Mouse (Mus musculus): ENCODE data around the gene Sirt4.

Sirt4 gene

GRCm38 (mm10) chr5:115490638-115491000 lies 6.1 kb upstream of the Sirt4 start:
- no peak for DNase-seq

DNA sequence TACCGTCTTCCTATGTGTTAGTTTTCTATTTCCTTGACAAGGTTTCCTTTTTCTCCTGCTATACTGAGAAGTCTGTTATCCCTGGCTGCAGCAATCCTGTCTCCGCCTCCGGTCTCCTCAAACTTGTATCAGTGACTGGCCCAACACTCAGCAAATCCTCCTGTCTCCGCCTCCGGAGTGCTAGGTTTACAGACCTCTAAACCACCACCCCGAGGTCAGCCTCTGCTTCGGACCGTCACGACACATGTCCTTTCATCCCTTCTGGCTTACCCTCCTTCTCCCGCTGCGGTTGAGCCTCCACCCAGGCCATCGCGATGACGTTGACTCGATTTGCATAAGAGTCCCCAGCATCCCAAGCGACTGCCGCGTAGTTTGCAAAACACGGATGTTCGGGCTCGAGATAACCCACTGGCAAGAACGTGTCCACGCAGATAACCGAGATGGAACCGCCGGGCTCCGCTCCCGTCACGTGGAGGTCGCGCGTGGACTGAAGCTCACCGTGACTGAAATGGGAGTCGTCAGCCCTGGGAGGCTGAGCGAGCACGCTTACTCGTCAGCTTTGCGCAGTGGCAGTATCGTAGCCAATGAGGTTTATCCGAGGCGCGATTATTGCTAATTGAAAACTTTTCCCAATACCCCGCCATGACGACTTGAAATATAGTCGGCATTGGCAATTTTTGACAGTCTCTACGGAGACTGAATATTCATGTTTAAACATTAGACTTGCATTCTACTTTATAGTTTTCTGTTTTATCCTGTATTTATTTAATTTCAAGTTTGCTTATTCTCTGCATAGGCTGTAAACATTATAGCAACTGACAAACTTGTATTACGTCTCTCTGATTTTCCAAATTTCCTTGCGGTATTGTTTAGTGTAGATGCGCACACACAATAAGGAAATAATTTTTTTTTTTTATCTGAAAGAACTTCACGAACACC lies 5.4 kb upstream of the Sirt4 start:
- DNase-seq: peak; percentile 91

DNA sequence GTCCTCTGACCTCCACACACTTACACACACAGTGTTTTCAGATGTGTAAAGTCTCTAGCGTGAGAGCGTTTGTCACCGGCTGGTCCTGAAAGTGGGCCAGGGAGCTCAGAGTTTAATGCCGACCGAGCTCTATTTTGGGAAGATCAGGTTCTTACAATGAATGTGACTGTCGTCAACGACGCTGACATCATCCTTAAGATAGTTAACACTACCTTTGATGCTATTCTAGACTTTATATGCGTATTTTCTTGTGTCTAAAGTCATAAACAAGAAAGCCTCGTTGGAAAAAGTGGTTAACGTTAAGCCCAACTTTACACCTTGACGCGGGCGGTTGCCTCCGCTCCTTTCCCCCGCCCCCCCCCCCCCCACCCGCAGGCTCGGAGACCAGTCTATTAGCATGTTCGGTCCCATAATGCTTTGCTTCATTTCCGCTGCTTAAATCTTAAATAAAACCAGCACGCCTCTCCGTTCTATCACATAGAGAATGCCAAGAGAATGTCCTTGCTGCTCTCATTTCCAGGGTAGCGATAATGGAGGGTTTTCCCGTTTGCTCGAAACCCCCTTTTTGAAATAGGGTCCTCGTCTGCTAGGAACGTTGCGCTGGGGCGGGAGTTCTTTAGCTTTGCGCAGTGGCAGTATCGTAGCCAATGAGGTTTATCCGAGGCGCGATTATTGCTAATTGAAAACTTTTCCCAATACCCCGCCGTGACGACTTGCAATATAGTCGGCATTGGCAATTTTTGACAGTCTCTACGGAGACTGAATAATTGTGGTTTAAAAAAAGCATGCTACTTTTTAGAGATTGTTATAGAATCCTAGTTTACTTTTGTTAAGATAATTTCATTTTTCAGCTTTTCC lies 4.5 kb upstream of the Sirt4 start:
- DNase-seq: peak; percentile 87

DNA sequence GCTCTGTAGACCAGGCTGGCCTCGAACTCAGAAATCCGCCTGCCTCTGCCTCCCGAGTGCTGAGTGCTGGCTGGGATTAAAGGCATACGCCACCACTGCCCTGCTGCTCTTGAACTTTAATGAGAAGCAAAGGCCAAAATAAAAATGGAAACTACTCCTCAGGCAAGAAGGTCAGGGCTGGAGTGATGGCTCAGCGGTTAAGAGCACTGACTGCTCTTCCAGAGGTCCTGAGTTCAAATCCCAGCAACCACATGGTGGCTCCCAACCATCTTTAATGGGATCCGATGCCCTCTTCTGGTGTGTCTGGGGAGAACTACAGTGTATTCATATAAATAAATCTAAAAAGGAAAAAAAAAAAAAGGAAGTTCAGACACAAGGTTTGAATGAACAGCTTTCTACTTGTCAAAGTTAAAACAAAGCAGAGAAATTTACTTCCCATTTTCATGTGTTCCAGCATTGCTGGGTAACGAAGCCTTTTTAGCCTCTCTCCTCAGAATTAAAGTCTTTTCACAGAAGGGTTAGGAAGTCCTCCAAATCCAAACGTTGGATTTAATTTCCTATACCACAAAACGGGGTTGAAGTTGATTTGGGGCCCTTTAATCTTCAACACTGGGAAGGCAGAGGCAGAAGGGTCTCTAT lies 3.5 kb upstream of the Sirt4 start:
- DNase-seq: no peak

DNA sequence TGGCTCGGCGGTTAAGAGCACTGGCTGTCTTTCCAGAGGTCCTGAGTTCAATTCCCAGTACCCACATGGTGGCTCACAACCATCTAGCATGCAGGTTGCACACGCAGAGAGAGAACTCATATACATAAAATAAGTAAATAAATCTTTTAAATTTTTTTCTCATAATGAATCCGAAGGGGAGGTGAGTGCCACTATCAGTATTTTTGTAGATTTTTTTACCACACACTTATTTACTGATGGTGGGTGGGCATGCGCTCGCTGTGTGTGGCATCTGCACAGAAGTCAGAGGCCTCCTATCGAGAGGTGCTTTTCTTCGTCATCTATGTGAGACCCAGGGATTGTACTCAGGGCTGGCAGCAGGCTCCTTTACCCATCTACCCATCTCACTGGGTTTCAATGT lies 2.8 kb upstream of the Sirt4 start:
- no peak for DNase-seq

- DNase-seq: no peak
These were observed 2.2 kb upstream of the Sirt4 start for GRCm38 (mm10) chr5:115486726-115487125.

GRCm38 (mm10) chr5:115485489-115486205 lies 1.1 kb upstream of the Sirt4 start:
- no peak for DNase-seq

DNA sequence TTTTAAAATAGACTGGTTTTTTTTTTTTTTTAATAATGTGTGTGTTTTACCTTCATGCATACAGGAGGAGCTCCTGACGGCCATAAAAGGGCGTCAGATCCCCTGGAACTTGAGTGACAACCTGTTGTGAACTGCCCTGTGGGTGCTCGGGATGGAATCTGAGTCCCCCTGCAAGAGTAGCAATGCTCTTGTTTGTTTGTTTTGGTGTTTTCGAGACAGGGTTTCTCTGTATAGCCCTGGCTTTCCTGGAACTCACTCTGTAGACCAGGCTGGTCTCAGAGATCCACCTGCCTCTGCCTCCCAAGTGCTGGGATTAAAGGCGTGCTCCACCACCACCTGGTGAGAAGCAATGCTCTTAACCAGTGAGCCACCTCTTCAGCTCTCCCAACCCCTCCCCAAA lies 471 bp upstream of the Sirt4 start:
- DNase-seq: no peak

DNA sequence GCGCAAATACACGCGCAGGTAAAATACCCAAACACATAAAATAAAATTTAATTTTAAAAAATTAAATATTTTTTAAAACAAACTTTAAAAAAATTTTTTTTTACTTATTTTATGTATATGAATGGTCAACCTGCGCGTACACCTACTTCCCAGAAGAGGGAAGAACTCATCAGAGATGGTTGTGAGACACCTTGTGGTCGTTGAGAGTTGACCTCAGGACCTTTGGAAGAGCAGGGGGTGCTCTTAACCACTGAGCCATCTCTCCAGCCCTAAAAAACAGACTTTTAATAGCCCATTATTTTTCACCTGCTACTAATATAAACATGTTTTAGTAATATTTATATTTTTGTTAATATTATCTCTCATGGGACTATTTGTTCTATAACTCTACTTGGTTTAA lies 1.1 kb downstream of the Sirt4 start:
- DNase-seq: no peak

DNA sequence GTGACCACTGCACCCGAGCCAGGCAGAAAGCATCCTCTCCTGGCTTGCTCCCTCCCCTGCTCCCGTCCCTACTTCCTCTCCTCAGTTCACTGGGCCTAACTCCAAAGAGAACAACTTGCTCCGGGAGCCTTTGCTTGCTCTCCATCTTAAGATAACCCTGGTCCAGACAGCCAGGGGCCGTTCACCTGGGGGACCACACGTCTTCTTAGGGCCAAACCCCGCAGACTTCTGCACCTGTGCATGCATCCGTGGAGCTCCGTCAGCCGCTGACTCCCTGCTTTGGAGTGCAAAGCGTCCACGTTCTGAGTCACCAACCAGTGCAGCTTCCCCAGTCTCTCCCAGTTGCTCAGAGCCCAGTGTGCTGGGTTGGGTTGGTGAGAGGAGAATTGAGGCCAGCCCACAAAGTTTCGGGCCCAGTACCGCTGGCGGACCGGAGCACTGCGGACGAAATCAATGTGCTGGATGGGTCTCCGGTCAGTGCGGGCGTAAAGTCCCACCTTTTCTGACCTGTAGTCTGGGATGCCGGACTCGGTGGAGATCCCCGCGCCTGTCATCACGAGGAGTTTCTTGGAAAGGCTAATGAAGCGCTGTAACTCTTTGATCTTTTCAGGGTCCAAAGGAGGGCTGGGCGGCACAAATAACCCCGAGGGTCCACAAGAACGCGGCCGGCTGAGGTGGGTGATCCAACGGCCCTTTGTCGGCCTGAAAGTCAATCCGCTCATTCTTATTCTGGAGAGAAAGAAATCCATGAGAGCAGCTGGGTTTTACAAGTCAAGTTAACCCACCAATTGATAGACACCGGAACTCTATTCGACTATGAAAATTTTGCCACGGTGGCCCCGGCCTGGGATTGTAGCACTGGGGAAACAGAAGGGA lies 1.9 kb downstream of the Sirt4 start:
- no peak for DNase-seq

GRCm38 (mm10) chr5:115480101-115480500 lies 4.4 kb downstream of the Sirt4 start:
- peak; percentile 51 for DNase-seq

GRCm38 (mm10) chr5:115479561-115479960 lies 5.0 kb downstream of the Sirt4 start:
- no peak for DNase-seq

- DNase-seq: no peak
These were observed 8.3 kb downstream of the Sirt4 start for GRCm38 (mm10) chr5:115476107-115476727.

DNA sequence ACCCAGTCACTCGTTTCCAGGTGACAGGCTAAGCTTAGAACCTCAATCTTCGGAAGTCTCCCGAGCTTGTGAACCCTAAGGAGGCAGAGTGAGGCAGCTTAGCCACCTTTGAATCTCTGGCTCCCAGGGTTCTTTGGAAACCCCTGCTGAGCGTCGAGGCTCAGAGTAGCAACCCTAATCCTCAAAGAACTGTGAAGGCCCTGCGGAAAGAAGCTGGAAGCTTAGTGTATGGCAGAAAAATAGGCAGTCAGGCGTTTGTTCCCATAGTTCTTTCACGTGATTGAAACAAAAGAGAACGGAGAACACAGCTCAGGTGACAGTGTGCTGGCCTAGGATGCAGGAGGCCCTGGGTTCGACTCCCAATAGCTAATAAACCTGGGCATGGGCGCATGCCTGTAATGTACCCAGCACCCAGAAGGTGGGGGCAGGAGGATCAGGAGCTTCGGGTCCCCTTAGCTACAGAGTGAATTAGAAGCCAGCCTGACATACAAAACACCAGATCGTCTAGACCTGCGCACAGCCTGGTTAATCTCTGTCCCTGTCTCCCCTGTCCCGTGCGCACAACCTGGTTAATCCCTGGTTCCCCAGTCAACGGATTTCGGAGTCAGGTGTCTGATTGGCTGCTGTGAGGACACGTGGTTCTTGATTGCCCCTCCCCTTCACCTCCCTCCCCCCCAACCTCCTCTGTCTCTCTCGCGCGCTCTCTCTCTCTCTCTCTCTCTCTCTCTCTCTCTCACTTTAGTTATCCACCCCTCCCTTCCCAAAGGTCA lies 9.0 kb downstream of the Sirt4 start:
- peak; percentile 50 for DNase-seq

GRCm38 (mm10) chr5:115474174-115474828 lies 10.2 kb downstream of the Sirt4 start:
- no peak for DNase-seq

- no peak for DNase-seq
These were observed 11.3 kb downstream of the Sirt4 start for GRCm38 (mm10) chr5:115473191-115473590.

GRCm38 (mm10) chr5:115470766-115471531 lies 13.6 kb downstream of the Sirt4 start:
- peak; percentile 72 for DNase-seq

- peak; percentile 66 for DNase-seq
These were observed 14.7 kb downstream of the Sirt4 start for GRCm38 (mm10) chr5:115469791-115470190.

Measured in lung, postnatal 10 days (tissue).